Mouse (Mus musculus): ENCODE data around the gene 1810055G02Rik. TPM values are rescaled to one million over a fixed set of nuclear protein-coding genes. Genes with fewer than 3 reads are reported as not detected.

1810055G02Rik gene
- polyA plus RNA-seq, 1 experiment from 2014 or later: 46.7 TPM

- no peaks in the 10 kb centered on the region; the same call in 1 of the 2 replicates for H3K27me3 ChIP-seq (ENCODE audit: control insufficient read depth, insufficient read depth, low read length)
- no peaks in the 10 kb centered on the region for H3K36me3 ChIP-seq (ENCODE audit: control insufficient read depth, insufficient read depth, low read length)
- no peak overlapping the region for H3K4me2 ChIP-seq (ENCODE audit: low read depth)
- H3K9ac ChIP-seq (ENCODE audit: low read length): no peak overlapping the region
- 91% methylated on average over 5 of the region's 5 CpGs for WGBS
- H3K4me1 ChIP-seq (ENCODE audit: control insufficient read depth, insufficient read depth, low read length): 0 out of 2 replicates have a peak, but pooled peaks cover 3% of the 10 kb centered on the region
- no peaks in the 10 kb centered on the region for H3K9me3 ChIP-seq (ENCODE audit: control insufficient read depth, low read length)
- ATAC-seq (ENCODE audit: insufficient read depth, low FRiP score, low TSS enrichment): no peak
- no peak overlapping the region for H3K27ac ChIP-seq (ENCODE audit: low read depth, low read length)
- no peak overlapping the region for H3K4me3 ChIP-seq (ENCODE audit: low read depth, low read length)
- no peak for DNase-seq (ENCODE audit: low spot score)
Measured at GRCm38 (mm10) chr19:3691337-3691736, 16.8 kb upstream of the 1810055G02Rik start.

- 74% methylated on average over 6 of the region's 6 CpGs for WGBS
- no peaks in the 10 kb centered on the region; the same call in 1 of the 2 replicates for H3K27me3 ChIP-seq (ENCODE audit: control insufficient read depth, insufficient read depth, low read length)
- no peaks in the 10 kb centered on the region for H3K9me3 ChIP-seq (ENCODE audit: control insufficient read depth, low read length)
Measured at GRCm38 (mm10) chr19:3692414-3693145, 15.5 kb upstream of the 1810055G02Rik start.

GRCm38 (mm10) chr19:3694476-3694875 is 13.6 kb upstream of the 1810055G02Rik start:
- WGBS: 75% methylated on average over 2 of the region's 2 CpGs
- no peak overlapping the region for H3K27ac ChIP-seq (ENCODE audit: low read depth, low read length)
- no peak overlapping the region for H3K4me2 ChIP-seq (ENCODE audit: low read depth)
- H3K4me1 ChIP-seq (ENCODE audit: control insufficient read depth, insufficient read depth, low read length): no peaks in the 10 kb centered on the region
- H3K9ac ChIP-seq (ENCODE audit: low read length): no peak overlapping the region
- no peaks in the 10 kb centered on the region for H3K9me3 ChIP-seq (ENCODE audit: control insufficient read depth, low read length)
- H3K4me3 ChIP-seq (ENCODE audit: low read depth, low read length): no peak overlapping the region
- no peak for ATAC-seq (ENCODE audit: insufficient read depth, low FRiP score, low TSS enrichment)
- no peaks in the 10 kb centered on the region for H3K27me3 ChIP-seq (ENCODE audit: control insufficient read depth, insufficient read depth, low read length)
- no peak for DNase-seq (ENCODE audit: low spot score)
- H3K36me3 ChIP-seq (ENCODE audit: control insufficient read depth, insufficient read depth, low read length): no peaks in the 10 kb centered on the region

More at GRCm38 (mm10) chr19:3692414-3693145, 15.5 kb upstream of the 1810055G02Rik start:
- no peak overlapping the region for H3K27ac ChIP-seq (ENCODE audit: low read depth, low read length)
- no peaks in the 10 kb centered on the region for H3K36me3 ChIP-seq (ENCODE audit: control insufficient read depth, insufficient read depth, low read length)
- H3K9ac ChIP-seq (ENCODE audit: low read length): no peak overlapping the region
- no peak overlapping the region for H3K4me3 ChIP-seq (ENCODE audit: low read depth, low read length)
- ATAC-seq (ENCODE audit: insufficient read depth, low FRiP score, low TSS enrichment) (no peak), DNase-seq (ENCODE audit: low spot score) (no peak)
- no peak overlapping the region for H3K4me2 ChIP-seq (ENCODE audit: low read depth)
- no peaks in the 10 kb centered on the region for H3K4me1 ChIP-seq (ENCODE audit: control insufficient read depth, insufficient read depth, low read length)

DNA sequence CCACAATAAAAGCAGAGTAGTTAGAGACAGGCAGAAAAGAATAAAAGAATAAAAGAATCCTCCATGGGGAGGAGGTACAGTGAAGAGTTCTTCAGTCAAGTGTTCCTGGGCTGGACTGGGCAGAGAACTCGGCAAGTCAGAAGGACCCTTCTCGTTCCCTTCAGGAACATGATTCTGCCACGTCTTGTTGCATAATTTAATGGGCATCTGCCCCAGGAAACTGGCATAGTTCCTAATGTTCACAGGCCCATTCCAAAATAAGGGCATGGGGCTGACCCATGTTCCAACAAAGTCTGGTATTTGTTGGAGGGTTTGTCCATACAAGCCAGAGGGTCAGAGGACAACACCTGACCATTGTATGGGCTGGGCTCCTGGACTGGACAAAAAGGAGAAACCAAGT is 13.1 kb upstream of the 1810055G02Rik start:
- Histone ChIP-seq H3K4me2 (ENCODE audit: low read depth) (no peak overlapping the region), H3K36me3 (ENCODE audit: control insufficient read depth, insufficient read depth, low read length) (no peaks in the 10 kb centered on the region), H3K27ac (ENCODE audit: low read depth, low read length) (no peak overlapping the region), H3K9ac (ENCODE audit: low read length) (no peak overlapping the region), H3K9me3 (ENCODE audit: control insufficient read depth, low read length) (no peaks in the 10 kb centered on the region), H3K4me3 (ENCODE audit: low read depth, low read length) (no peak overlapping the region), H3K27me3 (ENCODE audit: control insufficient read depth, insufficient read depth, low read length) (no peaks in the 10 kb centered on the region), H3K4me1 (ENCODE audit: control insufficient read depth, insufficient read depth, low read length) (no peaks in the 10 kb centered on the region)
- ATAC-seq (ENCODE audit: insufficient read depth, low FRiP score, low TSS enrichment) (no peak), DNase-seq (ENCODE audit: low spot score) (no peak)
- whole genome bisulfite sequencing: 93% methylated on average over 3 of the region's 3 CpGs

DNA sequence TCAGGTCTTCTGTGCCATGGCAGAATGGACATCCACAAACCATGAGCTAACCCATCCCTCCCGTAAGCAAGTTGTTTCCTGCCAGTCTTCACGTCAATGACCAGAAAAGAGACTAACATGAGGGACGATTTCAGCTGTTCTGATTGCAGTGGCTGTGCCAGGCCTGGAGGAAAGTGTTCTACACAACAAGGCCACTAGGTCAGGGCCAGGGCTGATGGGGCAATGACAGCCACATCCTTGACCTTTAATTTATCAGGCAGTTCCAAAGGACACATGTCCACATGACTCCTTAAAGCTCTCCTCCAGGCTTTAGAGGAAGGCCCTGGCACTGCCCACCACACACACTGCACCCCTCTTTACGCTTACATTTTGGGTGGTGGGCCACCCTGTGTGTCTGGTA is 12.6 kb upstream of the 1810055G02Rik start:
- ATAC-seq (ENCODE audit: insufficient read depth, low FRiP score, low TSS enrichment): no peak
- Histone ChIP-seq H3K27ac (ENCODE audit: low read depth, low read length) (no peak overlapping the region), H3K36me3 (ENCODE audit: control insufficient read depth, insufficient read depth, low read length) (no peaks in the 10 kb centered on the region), H3K9ac (ENCODE audit: low read length) (no peak overlapping the region), H3K4me2 (ENCODE audit: low read depth) (no peak overlapping the region), H3K4me1 (ENCODE audit: control insufficient read depth, insufficient read depth, low read length) (no peaks in the 10 kb centered on the region), H3K27me3 (ENCODE audit: control insufficient read depth, insufficient read depth, low read length) (no peaks in the 10 kb centered on the region), H3K4me3 (ENCODE audit: low read depth, low read length) (no peak overlapping the region), H3K9me3 (ENCODE audit: control insufficient read depth, low read length) (no peaks in the 10 kb centered on the region)
- 86% methylated on average over 4 of the region's 4 CpGs for WGBS
- DNase-seq (ENCODE audit: low spot score): no peak

DNA sequence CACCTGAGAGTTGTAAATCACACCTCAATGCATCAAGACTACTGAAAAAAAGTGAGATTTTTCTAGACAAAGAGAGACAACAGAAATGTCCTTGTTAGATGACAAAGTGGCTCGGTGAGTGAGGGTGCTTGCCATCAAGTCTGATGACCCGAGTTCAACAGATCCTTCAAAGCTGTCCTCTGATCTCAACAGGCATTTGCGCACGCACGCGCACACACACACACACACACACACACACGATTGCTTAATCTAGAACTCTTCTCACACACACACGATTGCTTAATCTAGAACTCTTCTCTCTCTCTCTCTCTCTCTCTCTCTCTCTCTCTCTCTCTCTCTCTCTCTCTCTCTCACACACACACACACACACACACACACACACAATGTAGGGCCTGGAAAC is 12.1 kb upstream of the 1810055G02Rik start:
- Histone ChIP-seq H3K27me3 (ENCODE audit: control insufficient read depth, insufficient read depth, low read length) (no peaks in the 10 kb centered on the region), H3K4me2 (ENCODE audit: low read depth) (no peak overlapping the region), H3K27ac (ENCODE audit: low read depth, low read length) (no peak overlapping the region), H3K9ac (ENCODE audit: low read length) (no peak overlapping the region), H3K4me3 (ENCODE audit: low read depth, low read length) (no peak overlapping the region), H3K36me3 (ENCODE audit: control insufficient read depth, insufficient read depth, low read length) (no peaks in the 10 kb centered on the region), H3K4me1 (ENCODE audit: control insufficient read depth, insufficient read depth, low read length) (no peaks in the 10 kb centered on the region), H3K9me3 (ENCODE audit: control insufficient read depth, low read length) (no peaks in the 10 kb centered on the region)
- DNase-seq (ENCODE audit: low spot score) (no peak), ATAC-seq (ENCODE audit: insufficient read depth, low FRiP score, low TSS enrichment) (no peak)
- 89% methylated on average over 8 of the region's 8 CpGs for WGBS

DNA sequence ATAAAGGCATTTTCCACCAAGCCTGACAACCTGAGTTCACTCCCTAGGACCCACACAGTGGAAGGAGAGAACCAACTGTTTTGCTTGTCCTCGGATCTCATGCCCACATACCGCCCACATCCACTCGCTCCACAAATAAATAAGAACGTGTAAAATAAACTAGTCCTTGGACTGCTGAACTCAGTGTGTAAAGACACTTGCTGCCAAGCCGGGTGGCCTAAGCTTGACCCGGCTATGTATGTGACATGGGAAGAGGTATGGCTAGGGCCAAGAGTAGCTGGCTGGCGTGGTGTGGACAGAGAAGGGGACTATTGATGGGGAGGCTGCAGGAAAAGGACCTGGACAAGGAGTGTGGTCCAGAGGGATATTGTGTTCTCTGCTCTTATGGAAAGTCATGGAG is 10.1 kb upstream of the 1810055G02Rik start:
- H3K36me3 ChIP-seq (ENCODE audit: control insufficient read depth, insufficient read depth, low read length): no peaks in the 10 kb centered on the region
- no peak overlapping the region for H3K4me2 ChIP-seq (ENCODE audit: low read depth)
- H3K4me1 ChIP-seq (ENCODE audit: control insufficient read depth, insufficient read depth, low read length): no peaks in the 10 kb centered on the region
- H3K4me3 ChIP-seq (ENCODE audit: low read depth, low read length): no peak overlapping the region
- no peak overlapping the region for H3K9ac ChIP-seq (ENCODE audit: low read length)
- ATAC-seq (ENCODE audit: insufficient read depth, low FRiP score, low TSS enrichment) (no peak), DNase-seq (ENCODE audit: low spot score) (no peak)
- H3K27me3 ChIP-seq (ENCODE audit: control insufficient read depth, insufficient read depth, low read length): no peaks in the 10 kb centered on the region
- no peaks in the 10 kb centered on the region for H3K9me3 ChIP-seq (ENCODE audit: control insufficient read depth, low read length)
- WGBS: 86% methylated on average over 7 of the region's 7 CpGs
- H3K27ac ChIP-seq (ENCODE audit: low read depth, low read length): no peak overlapping the region

DNA sequence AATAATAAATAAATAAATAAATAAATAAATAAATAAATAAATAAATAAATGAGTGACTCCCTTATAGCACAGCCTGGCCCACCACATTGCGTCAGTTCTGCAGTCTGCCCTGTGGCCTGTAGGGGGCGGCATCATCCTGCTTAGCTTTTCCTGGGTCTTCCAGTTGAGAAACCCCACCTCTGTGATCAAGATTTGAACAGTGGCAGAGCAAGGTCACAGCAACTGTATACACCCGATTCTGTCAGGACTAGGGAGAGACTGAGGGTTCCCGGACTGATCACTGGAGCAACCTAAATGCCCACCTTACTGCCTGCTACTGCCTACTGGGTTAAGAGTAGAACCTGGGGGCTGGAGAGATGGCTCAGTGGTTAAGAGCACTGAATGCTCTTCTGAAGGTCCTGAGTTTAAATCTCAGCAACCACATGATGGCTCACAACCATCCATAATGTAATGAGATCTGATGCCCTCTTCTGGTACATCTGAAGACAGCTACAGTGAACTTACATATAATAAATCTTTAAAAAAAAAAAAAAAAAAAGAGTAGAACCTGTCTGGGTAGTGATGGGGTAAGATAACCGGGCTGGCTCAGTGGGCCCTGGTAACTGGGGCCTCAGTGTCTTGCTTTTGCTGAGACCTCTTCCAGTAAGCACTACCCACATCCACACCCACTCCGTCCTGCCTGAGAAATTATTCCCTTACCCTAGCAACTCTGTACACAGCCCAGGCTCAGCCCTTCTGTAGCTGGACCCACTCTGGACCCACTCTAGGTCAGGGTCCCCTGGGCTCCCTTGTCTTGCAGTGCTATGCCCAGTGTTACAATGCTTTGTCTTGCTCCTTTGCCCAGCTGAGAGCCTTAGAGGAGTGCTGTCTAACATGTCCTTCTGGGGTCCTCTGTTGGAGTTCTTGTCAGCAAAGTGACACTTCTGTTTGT is 8.3 kb upstream of the 1810055G02Rik start:
- Histone ChIP-seq H3K9ac (ENCODE audit: low read length) (no peak overlapping the region), H3K4me3 (ENCODE audit: low read depth, low read length) (no peak overlapping the region), H3K27ac (ENCODE audit: low read depth, low read length) (no peak overlapping the region), H3K4me2 (ENCODE audit: low read depth) (no peak overlapping the region), H3K36me3 (ENCODE audit: control insufficient read depth, insufficient read depth, low read length) (no peaks in the 10 kb centered on the region), H3K27me3 (ENCODE audit: control insufficient read depth, insufficient read depth, low read length) (no peaks in the 10 kb centered on the region), H3K4me1 (ENCODE audit: control insufficient read depth, insufficient read depth, low read length) (no peaks in the 10 kb centered on the region), H3K9me3 (ENCODE audit: control insufficient read depth, low read length) (no peaks in the 10 kb centered on the region)
- ATAC-seq (ENCODE audit: insufficient read depth, low FRiP score, low TSS enrichment) (peak; percentile 60; the same call in 1 of the 2 replicates), DNase-seq (ENCODE audit: low spot score) (peak; percentile 87)
- WGBS: 45% methylated on average over 6 of the region's 6 CpGs
